Mouse (Mus musculus): Measurements from ENCODE around the gene Trim46. TPM values are rescaled to one million over a fixed set of nuclear protein-coding genes. Genes with fewer than 3 reads are reported as not detected.
A peak's percentile ranks its signal among the peaks of the same experiment; 100 is the strongest.
"Not testable (repeated sequence)": the region's sequence is repeated elsewhere in the genome, so short reads cannot be mapped to it uniquely, and the experiment has no call there.

Gene Trim46
- total RNA-seq, 4 experiments from 2014 or later = 74.0 to 89.3 (median 80.2) TPM

DNA sequence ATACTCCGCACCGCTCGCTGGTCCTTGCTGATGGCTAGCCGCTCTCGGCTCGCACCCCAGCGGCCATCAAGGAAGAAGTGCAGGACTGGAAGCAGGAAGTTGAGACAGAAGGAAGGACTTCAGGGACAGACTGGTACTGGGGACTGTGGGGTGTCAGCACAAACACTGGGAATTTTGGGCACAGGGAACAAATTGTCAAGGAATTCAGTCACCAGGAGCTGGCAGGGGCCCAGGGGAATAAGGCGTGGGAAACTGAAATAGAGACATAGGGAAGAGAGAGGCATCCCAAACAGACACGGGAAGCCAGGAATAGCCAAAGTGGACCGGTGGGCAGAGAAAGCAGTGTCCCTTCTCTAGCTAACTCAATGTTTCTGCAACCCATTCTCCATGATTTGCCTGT lies 9.6 kb downstream of the Trim46 start:
- no peak for DNase-seq (ENCODE audit: low spot score in 2 of 2)

DNA sequence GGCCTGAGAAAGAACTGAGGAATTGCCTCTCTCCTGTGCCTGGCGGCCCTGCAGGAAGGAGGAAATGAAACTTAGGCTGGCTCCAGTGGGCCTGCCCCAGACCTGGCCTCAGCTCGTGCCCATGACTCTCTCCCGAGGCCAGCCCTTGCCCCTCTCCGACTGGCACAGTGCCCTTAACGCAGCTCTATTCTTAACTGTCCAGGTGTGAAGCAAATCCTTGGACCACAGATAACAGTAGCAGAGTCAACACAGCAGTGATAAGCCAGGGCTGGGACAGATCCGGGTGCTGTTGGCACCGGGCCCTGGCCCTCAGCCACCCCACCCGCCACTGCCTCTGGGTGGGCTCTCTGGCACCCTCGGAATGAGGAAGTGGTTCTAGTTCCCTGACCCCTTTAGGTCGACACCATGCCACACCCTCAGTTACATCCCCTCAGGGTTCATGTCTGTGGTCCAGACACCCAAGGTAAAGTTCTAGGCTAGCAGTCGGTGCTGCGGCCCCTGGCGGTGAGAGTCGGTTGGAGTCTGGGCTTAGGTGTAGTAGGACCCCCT lies 12.5 kb downstream of the Trim46 start:
- DNase-seq (ENCODE audit: low spot score in 2 of 2) = no peak

DNA sequence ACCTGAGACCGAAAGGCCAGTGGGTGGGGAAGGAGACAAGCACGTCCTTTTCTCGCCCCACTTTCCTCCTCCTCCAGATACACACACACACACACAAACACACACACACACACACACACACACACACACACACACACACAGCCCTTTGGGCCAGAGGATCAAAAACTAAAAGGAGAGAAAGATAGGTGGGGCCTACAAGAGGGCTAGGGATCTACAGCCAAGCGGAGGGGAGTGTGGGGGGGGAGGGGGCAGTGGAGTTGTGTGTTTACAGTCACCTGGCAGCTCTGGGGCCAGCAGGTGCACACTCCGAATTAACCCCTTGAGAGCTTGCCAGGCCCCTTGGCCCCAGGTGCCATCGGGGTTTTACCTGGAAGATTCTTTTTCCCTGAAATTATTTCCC lies 13.5 kb downstream of the Trim46 start:
- no peak for DNase-seq (ENCODE audit: low spot score in 2 of 2)

DNA sequence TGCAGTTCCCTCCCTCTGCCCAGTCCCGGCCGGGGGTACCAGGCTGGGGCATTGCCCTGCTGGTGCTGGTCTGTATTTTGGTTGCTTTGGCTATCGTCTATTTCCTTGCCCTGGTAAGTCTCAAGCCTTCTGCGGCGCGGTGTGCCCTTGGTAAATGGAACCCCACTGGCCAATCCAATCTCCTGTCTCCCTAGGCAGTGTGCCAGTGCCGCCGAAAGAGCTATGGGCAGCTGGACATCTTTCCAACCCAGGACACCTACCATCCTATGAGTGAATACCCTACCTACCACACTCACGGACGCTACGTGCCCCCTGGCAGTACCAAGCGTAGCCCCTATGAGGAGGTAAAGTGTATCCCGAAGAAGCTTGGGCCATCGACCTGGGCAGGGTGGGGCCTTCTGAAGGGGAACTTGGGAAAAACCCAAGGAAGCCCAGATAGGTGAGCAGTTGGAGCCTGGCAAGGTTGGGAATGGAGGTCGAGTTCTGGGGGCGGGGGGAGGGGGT lies 14.3 kb downstream of the Trim46 start:
- DNase-seq (ENCODE audit: low spot score in 2 of 2) = no peak

DNA sequence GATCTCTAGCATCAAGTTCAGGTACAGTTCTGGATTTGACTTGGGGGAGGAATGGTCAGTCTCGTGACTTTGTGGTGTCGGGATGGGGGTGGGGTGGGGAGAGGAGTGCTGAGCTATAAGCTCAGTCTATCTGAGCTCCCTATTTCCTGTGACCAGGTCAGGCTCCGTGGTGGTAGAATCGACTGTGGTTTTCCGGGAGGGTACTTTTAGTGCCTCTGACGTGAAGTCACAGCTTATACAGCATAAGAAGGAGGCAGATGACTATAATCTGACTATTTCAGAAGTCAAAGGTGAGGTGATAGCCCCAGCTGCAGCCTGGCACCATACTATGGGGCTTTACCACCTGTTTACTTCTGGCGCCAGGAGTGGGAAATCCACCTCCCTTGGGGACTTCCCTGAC lies 14.8 kb downstream of the Trim46 start:
- no peak for DNase-seq (ENCODE audit: low spot score in 2 of 2)

DNA sequence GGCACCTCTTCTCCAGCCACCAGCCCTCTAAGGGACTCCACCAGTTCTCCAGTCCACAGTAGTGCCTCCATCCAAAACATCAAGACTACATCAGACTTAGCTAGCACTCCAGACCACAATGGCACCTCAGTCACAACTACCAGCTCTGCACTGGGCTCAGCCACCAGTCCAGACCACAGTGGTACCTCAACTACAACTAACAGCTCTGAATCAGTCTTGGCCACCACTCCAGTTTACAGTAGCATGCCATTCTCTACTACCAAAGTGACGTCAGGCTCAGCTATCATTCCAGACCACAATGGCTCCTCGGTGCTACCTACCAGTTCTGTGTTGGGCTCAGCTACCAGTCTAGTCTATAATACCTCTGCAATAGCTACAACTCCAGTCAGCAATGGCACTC lies 15.5 kb downstream of the Trim46 start:
- no peak for DNase-seq (ENCODE audit: low spot score in 2 of 2)

DNA sequence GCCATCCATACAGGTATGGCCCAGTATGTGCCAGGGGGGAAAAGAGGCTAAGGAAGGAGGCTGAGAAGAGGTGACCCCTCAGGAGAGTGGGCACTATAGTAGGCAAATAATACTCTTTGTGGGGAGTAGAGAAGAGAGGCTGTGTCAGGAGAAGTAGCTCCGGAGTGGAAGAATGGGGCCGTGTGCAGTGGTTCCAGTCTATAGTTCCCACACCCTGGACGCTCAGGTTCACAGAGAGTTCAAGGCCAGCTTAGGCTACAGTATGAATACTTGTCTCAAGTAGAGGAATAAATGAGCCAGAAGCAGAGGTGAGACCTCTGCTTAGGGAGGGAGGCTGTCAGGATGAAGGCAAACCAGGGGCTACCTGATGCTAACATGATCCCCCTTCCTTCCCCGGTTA lies 16.8 kb downstream of the Trim46 start:
- no peak for DNase-seq (ENCODE audit: low spot score in 2 of 2)

DNA sequence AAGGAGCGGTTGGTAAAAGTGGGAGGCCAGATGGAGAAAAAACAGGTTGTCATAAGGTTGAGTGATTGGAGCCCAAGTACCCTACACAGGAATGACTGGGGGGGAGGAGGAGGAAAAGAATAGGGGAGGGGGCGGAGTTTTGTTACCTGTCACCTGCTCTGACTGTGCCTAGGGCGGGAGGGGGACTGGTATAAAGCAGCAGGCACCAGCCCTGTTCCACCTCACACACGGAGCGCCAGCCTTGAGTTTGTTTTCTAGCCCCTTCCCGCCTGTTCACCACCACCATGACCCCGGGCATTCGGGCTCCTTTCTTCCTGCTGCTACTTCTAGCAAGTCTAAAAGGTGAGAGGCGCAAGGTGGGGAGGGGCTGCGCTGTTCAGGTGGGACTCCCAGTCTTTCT lies 17.3 kb downstream of the Trim46 start, which contains the start of gene Muc1:
TSS of gene Muc1 (plus strand) at position 222 of the 400 bp plus-strand sequence.
- DNase-seq (ENCODE audit: low spot score in 2 of 2) = no peak

DNA sequence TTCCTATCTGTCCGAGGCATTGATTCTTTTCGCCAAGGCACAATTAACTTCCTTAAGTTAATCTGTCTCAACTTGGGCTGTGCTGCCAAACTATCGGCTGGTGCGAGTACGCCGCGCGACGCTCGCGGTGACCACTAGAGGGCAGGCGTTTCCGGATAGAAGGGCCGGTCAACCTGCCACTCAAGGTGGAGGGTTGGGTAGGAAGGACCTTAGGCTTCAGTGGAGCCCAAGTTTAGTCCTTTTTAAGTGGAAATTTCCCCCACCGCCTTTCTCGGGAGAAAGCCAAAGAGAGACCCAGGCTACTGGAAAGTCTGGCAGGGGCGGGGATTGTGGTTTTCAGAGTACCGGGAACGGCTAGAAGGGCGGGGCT lies 17.9 kb downstream of the Trim46 start:
- DNase-seq (ENCODE audit: low spot score in 2 of 2) = peak; percentile 71 to 85

DNA sequence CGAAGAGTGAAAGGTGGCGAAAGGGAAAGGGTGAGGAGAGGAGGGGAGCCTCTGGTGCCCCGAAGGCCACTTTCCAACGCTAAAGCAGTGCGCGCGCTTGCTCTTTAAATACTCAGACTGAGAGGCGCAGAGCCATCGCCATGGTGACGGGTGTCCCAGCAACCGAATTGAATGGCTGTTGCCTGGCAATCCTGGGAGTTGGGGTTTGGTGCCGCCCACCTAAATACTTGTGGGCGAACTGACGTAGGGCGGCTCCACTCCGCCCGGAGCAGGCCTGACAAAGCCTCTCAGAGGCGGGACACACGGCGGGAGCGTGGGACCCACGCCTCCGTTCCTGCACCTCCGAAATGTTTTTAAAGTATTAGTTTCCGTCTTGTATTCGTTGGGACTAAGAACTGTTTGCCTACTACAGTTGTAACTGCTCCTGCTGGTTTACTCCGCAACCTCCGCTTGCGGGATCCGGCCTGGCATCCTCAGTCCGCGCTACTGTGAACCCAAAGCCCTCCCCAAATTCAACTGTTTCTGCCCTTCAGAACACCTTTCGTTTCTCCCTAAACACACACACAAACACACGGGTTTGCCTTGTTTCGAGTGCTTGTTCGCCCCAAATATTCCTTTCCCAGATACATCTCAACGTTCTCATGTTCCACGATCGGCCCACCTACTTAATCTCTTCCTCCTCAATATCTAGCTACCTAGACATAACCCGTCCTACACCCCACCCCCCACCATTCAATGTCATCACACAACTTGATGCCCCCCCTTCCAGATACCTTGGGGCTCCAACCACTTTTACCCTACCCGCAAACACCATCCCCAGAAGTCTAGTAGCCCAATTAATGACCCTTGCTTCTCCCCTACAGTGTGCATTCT lies 18.6 kb downstream of the Trim46 start:
- peak; percentile 94 for DNase-seq (ENCODE audit: low spot score in 2 of 2)

DNA sequence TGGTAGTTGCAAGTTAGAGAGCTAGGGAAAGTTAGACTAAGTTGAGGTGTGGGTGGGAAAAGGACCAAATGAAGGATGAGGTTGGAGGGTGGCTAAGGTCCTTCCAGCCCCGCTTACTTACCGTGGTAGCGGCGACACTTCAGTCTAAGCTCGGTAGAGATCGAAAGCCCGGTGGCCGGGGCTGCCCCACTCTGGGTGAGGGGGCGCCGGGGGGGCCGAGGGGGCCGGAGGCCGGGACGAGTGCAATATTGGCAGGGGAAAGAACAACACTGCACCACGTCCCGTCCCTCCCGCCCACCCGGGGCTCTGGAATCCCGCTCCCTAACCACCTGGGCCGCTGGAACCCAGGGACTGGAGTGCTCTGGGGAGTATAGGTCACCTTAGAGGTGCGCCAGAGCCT lies 19.2 kb downstream of the Trim46 start, which contains the start of gene Mtx1:
TSS of gene Mtx1 (minus strand) at position 189 of the 400 bp plus-strand sequence.
- no peak for DNase-seq (ENCODE audit: low spot score in 2 of 2)

DNA sequence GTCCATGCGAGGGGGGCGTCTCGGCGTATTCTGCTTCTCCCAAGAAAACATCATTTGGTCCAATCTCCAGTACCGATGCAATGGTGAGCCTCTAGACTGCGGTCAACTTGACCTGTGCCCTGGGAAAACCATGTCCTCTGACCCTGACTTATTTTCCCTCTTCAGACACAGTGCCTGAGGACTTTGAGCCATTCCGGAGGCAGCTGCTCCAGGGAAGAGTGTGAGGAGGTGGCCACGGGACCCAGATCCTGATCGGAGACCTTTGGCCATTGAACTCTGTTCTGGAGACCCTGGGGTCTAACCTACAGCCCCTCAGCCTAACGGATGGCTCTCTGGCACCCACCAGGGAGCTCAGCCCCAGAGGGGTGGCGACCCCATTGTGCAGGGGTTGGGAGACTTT lies 19.7 kb downstream of the Trim46 start:
- no peak for DNase-seq (ENCODE audit: low spot score in 2 of 2)

DNA sequence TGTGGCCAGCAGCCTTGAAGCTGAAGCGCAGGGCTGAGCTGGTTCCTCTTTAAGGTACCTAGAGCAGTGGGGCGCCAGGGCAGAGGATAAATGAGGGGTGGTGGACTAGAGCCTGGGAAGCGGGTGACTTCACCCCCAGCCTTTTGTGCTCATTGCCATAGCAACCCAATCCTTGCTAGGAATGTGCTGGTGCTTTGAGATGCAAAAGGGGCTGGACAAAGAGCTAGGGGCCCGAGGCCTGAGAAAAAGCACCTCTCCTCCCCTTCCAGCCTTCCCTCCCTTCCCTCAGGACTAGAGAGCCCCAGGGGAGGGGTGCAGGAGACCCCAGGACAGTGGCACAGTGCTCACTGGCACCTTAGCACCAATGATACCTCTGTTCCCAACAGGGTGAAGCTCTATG lies 20.2 kb downstream of the Trim46 start:
- peak; percentile 61 to 70 for DNase-seq (ENCODE audit: low spot score in 2 of 2)

DNA sequence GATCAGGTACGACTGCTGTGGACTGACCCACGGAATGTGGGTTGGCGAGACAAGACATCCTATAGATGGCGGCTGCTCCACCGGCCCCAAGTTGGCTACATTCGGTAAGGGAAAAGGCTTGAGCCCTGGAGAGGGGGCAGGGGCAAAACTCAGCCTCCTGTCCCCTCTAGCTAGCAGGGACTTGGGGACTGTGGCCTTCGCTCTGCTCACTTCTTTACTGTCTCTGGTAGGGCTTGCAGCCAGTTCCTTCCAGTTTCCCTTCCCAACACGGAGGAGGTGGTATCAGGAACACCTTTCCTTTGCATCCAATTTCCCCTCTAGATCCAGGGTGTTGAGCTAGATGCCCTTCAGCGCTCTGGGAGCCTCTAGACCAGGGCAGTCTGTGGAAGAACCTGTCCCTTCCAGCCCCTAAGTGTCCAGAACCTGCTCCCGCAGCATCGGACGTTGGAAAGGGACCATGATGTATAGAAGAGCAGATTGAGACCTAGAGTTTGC lies 20.7 kb downstream of the Trim46 start:
- no peak for DNase-seq (ENCODE audit: low spot score in 2 of 2)

DNA sequence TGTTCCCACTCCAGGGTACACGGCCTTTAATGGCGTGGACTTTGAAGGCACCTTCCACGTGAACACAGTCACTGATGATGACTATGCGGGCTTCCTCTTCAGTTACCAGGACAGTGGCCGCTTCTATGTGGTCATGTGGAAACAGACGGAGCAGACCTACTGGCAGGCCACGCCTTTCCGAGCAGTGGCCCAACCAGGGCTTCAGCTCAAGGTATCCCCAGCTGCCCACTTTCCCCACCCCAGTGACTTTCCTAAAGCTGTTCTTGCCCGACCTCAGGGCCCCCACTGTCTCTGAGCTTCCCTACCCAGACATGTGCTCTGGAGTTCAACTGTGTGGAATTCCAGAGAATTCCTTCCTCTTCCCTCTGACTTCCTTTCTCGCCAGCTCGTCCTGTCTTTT lies 21.3 kb downstream of the Trim46 start:
- DNase-seq (ENCODE audit: low spot score in 2 of 2) = no peak

DNA sequence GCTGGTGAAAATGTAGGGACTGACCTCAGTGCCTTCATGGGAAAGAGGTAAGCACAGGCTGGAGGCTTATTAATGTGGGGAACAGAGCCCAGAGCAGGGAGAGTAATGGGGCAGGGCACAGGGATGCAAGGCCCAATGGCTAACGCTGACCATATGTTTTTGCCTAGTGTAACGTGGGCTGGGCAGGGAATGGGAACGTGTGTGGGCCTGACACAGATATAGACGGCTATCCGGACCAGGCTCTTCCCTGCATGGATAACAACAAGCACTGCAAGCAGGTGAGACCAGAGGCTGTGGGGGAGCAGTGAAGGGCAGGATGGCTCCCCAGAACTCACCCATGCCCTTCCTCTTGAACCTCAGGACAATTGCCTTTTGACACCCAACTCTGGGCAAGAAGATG lies 24.9 kb downstream of the Trim46 start:
- no peak for DNase-seq (ENCODE audit: low spot score in 2 of 2)

DNA sequence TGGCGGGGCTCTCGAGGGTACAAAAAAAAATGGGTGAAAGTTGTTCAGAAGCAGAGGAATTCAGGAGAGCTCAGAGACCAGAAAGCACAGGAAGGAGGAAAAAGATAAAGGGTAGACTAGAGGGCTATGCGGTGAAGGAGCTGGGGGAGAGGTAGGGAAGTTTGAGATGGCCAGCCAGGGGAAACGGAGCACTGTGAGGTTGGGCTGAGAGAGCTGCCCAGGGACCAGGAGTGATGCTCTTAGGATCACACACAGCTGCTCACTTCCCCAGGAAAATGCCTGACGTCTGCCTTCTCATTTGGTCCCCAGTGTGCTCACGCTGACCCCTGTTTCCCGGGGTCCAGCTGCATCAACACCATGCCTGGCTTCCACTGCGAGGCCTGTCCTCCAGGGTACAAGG lies 26.6 kb downstream of the Trim46 start:
- no peak for DNase-seq (ENCODE audit: low spot score in 2 of 2)

DNA sequence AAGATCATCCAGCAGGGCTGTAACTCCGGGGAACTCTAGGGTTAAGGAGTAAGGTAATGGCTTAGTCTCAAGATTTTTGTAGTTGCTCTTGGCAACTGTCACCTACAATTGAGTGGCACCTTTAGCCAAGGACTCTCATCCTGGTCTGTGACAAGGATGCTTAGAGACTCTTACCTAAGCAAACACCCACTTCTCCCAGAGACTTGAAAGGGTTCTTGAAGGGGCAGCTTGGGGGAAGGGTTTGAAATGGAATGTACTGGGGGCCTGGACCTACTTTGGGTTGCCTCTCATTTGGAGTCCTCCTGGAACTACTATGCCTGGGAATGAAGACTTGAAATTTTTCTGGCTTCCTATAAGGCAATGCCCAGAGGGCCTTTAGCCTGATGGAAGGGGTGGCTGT lies 27.8 kb downstream of the Trim46 start:
- DNase-seq (ENCODE audit: low spot score in 2 of 2) = no peak

DNA sequence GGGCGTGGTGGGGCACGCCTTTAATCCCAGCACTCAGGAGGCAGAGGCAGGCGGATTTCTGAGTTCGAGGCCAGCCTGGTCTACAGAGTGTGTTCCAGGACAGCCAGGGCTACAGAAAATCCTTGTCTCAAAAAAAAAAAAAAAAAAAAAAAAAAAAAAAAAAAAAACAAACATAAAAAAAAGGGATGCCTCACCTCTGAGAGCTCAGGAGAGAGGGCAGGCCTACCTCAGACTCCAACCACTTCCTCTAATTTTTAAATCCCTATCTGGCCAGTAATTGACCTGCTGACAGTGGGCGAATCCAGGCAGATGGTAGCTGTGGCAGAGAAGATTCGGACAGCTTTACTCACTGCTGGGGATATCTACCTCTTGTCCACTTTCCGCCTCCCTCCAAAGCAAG lies 29.7 kb downstream of the Trim46 start:
- not testable (repeated sequence) for DNase-seq (ENCODE audit: low spot score in 2 of 2)

DNA sequence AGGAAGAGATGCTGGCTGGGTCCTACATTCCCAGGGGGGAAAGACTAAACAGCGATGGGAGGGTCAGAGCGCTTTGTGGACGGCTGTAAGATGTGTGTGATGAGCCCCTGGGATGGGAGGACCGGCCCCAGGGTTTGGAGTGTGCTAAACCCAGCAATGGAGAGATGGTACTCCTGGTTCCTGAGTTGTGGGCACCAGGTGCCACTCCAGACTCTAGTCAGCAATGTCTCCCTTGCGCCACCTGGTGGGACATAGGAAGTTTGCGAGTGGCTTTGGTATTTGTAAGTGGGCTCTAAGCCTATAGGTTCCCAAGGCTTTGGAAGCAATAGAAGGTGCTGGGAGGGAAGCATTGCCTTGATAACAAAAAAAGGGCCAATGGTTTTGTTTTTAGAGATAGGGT lies 30.3 kb downstream of the Trim46 start:
- peak; percentile 74 to 87 for DNase-seq (ENCODE audit: low spot score in 2 of 2)

DNA sequence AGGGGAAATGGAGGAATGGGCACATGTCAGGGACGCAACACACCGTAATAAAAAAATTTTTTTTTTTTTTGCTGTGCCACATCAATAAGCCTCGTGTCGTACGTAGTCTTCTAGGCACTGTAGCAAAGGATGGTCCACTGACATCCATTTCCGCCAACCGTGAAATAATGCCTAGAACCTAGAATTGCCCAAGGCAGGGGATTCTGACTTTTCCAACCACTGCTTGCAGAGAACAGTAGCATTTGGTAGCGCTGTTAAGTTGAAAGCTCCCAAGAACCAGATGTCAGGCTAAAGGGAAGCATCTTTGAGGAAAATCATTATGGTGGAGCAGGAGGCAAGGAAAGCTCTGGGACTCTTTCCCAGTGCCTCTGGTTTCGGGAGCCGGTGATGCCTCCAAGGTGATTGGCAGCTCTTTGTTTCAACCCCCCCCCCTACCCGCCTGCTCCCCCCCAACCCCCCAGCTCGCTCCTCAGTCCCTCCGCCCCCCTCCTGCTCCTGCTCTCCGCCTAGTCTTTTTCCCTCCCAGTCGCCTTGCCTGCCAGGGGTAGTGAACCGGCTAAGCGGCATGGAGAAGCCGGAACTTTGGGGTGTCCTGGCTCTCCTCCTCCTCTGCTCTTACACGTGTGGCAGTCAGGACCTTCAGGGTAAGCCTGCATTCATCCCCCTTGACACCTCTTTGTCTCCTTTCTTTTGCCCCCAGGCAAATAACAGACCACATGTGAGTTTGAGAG lies 31.3 kb downstream of the Trim46 start, which contains the start of gene Thbs3:
TSS of gene Thbs3 (plus strand) at position 500 of the 731 bp plus-strand sequence.
- DNase-seq (ENCODE audit: low spot score in 2 of 2) = no peak

All from layer of hippocampus, adult 8-10 months (tissue).